Mouse (Mus musculus) neural tube, embryonic 12.5 days (tissue): ENCODE data around the gene Fam174a. TPM values are rescaled to one million over a fixed set of nuclear protein-coding genes. Genes with fewer than 3 reads are reported as not detected.

Experiments
- ATAC-seq: fragments of 200-750 bp; cut with Nextera tagmentation; 2 replicates; pipeline ENCODE4 v1.8.0; 2017; ENCODE audit warnings: low read depth, mild to moderate bottlenecking, moderate TSS enrichment, moderate library complexity; ENCODE audit not compliant: low FRiP score
- H3K27ac ChIP-seq: fragments of 300-500 bp; sonication (generic); 2 replicates; pipeline ENCODE4 v1.5.1; 2016
- H3K27me3 ChIP-seq: fragments of 300-500 bp; sonication (generic); replicated peaks from 2 replicates; pipeline ENCODE4 v1.6.1; 2016; ENCODE audit warnings: mild to moderate bottlenecking
- H3K36me3 ChIP-seq: fragments of 300-500 bp; sonication (generic); 2 replicates; pipeline ENCODE4 v1.6.1; 2016; ENCODE audit warnings: mild to moderate bottlenecking
- H3K4me1 ChIP-seq: fragments of 300-500 bp; sonication (generic); 2 replicates; pipeline ENCODE4 v1.6.1; 2016
- H3K4me2 ChIP-seq: fragments of 300-500 bp; sonication (generic); replicated peaks from 2 replicates; pipeline ENCODE4 v1.6.1; 2016; ENCODE audit warnings: mild to moderate bottlenecking
- H3K4me3 ChIP-seq: fragments of 300-500 bp; sonication (generic); 2 replicates; pipeline ENCODE4 v1.5.1; 2016
- H3K9ac ChIP-seq: fragments of 300-500 bp; sonication (generic); 2 replicates; pipeline ENCODE4 v1.6.1; 2016; ENCODE audit warnings: mild to moderate bottlenecking
- H3K9me3 ChIP-seq: fragments of 300-500 bp; sonication (generic); 2 replicates; pipeline ENCODE4 v1.6.1; 2016; ENCODE audit warnings: mild to moderate bottlenecking
- WGBS: fragments of 180-500 bp; shearing (Covaris S2); methylation state at CpG from one replicate; pipeline ENCODE4 v1.1.7; 2016; 5-methylcytosine and 5-hydroxymethylcytosine counted together
- polyA plus RNA-seq: library from polyadenylated mRNA; unstranded; fragments of >200 nt; fragmentation: Nextera tagmentation; extraction: Ambion mirVana; gene quantifications from 2 replicates; pipeline ENCODE4 v1.2.1, GENCODE M21; 2016

The Fam174a gene
- 24.6 and 25.4 TPM in 2 replicates for polyA plus RNA-seq

GRCm38 (mm10) chr1:95313393-95314228, at the start of gene Fam174a:
Fam174a (plus strand) TSS chr1:95313623.
- WGBS, result under 1% methylated on average over 79 of the region's 79 CpGs
- H3K9ac ChIP-seq, result peak within 1 kb of the TSS; percentile 85
- H3K9me3 ChIP-seq, result no peaks in the 10 kb centered on the region
- no peaks in the 10 kb centered on the region for H3K27me3 ChIP-seq
- ATAC-seq, result peak; percentile 99
- H3K4me2 ChIP-seq, result peak within 1 kb of the TSS; percentile 93
- H3K36me3 ChIP-seq, result no peaks in the 10 kb centered on the region
- H3K4me3 ChIP-seq, result peak within 1 kb of the TSS; percentile 86
- H3K4me1 ChIP-seq, result peaks cover 14% of the 10 kb centered on the region
- peak within 1 kb of the TSS; percentile 59; the same call in 1 of the 2 replicates for H3K27ac ChIP-seq

- Histone ChIP-seq H3K9me3 (no peaks in the 10 kb centered on the region), H3K4me2 (no peak overlapping the region), H3K4me3 (no peak overlapping the region), H3K36me3 (no peaks in the 10 kb centered on the region), H3K4me1 (no peaks in the 10 kb centered on the region), H3K27ac (no peak overlapping the region), H3K27me3 (no peaks in the 10 kb centered on the region), H3K9ac (no peak overlapping the region)
- ATAC-seq, result no peak
- WGBS, result 34% methylated on average over 2 of the region's 2 CpGs
Measured at GRCm38 (mm10) chr1:95263843-95264242, 49.6 kb upstream of the Fam174a start.

DNA sequence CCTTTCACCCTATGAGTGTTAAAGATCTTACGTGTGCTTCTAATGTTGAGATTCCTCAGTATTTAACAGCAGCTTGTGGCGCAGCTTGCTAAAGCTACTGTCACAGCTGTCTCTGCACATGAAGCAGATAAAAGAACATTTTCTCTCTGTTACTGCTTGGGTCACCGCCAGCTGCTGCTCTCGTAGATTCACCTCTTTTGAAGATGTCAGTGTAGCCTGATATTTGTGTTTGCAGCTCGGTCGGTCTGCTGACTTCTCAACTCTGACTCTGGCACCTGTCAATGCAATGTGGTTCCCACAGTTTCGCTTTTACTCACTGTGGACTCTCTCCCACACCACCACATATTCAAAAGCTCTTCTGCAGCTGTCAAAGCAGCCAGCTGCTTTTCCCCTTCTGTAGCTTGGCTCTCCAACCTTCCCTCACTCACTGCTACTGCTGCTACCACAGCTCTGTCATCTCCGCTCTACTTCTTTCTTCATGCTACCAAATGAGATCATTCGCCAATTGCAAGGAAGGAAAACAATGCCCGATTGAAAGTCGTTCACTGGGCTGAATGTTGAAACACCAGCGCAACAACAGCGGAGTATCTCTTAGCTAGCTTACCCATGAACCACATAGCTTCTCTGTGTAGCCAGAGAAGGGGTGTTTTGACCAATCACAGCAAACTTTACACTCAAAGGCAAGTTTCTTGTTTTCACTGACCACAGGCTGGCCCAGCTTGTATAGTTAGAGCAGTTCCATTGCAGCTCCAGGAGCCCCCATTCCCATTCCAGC, 45.3 kb upstream of the Fam174a start:
- Histone ChIP-seq H3K4me2 (no peak overlapping the region), H3K36me3 (no peaks in the 10 kb centered on the region), H3K27me3 (no peaks in the 10 kb centered on the region), H3K4me3 (no peak overlapping the region), H3K9ac (no peak overlapping the region), H3K27ac (no peak overlapping the region), H3K9me3 (no peaks in the 10 kb centered on the region), H3K4me1 (no peaks in the 10 kb centered on the region)
- no peak for ATAC-seq
- WGBS, result 69% methylated on average over 13 of the region's 13 CpGs

- Histone ChIP-seq H3K36me3 (no peaks in the 10 kb centered on the region), H3K4me3 (no peak overlapping the region), H3K27ac (no peak overlapping the region), H3K9me3 (no peaks in the 10 kb centered on the region), H3K9ac (no peak overlapping the region), H3K27me3 (no peaks in the 10 kb centered on the region), H3K4me2 (no peak overlapping the region), H3K4me1 (no peaks in the 10 kb centered on the region)
- WGBS, result 26% methylated on average over 1 of the region's 1 CpGs
- ATAC-seq, result no peak
Measured at GRCm38 (mm10) chr1:95273321-95273720, 40.1 kb upstream of the Fam174a start.

DNA sequence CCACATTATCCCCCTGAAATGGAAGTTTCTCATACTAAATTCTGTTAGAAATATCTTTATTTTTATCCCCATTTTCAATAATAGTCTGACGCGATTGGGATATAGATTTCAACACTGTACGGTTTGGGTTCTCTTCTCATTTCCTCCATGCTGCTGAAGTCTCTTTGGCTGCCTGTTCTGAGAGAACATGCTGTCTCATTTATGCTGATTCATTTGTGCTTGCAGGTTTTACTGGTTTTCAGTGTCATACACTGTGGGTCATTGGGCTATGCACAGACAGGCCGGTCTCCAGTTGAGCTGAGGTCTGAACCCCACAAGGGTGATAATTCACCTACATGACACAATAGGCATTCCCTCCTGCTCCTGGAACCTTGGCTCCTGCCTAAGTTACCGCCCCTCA, 5.1 kb upstream of the Fam174a start:
- Histone ChIP-seq H3K4me3 (no peak overlapping the region), H3K4me2 (no peak overlapping the region), H3K36me3 (no peaks in the 10 kb centered on the region), H3K9me3 (no peaks in the 10 kb centered on the region), H3K4me1 (no peaks in the 10 kb centered on the region), H3K27ac (no peak overlapping the region), H3K9ac (no peak overlapping the region), H3K27me3 (no peaks in the 10 kb centered on the region)
- no peak for ATAC-seq
- 73% methylated on average over 5 of the region's 5 CpGs for WGBS

DNA sequence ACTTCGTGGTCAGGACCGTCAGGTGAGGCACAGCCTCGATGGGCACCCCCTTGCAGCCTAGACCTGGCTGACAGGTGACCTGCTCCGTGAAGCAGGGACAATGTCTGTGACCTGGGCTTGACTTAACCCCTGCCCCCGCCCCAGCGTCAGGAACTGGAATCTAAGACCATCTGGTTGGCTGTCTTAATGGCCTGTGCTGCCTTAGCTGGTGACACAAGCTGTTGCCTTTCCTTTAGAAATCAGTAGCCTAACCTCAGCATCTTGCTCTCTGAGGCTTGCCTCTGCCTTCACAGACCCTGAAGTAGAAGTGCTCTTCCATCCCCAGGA, 769 bp downstream of the Fam174a start:
- 3% methylated on average over 6 of the region's 6 CpGs for WGBS

GRCm38 (mm10) chr1:95315981-95316380, 2.6 kb downstream of the Fam174a start:
- H3K4me3 ChIP-seq, result no peak overlapping the region
- H3K4me2 ChIP-seq, result no peak overlapping the region
- no peak overlapping the region for H3K27ac ChIP-seq
- H3K9me3 ChIP-seq, result no peaks in the 10 kb centered on the region
- H3K27me3 ChIP-seq, result no peaks in the 10 kb centered on the region
- 87% methylated on average over 6 of the region's 6 CpGs for WGBS
- no peak overlapping the region for H3K9ac ChIP-seq
- peaks cover 14% of the 10 kb centered on the region for H3K4me1 ChIP-seq
- ATAC-seq, result no peak
- no peaks in the 10 kb centered on the region for H3K36me3 ChIP-seq

More for the DNA sequence above, 769 bp downstream of the Fam174a start:
- Histone ChIP-seq H3K4me2 (peak overlapping the region; percentile 93), H3K4me3 (peak overlapping the region; percentile 86), H3K27ac (0 out of 2 replicates have a peak overlapping the region, but pooled peaks have one; percentile 59), H3K36me3 (no peaks in the 10 kb centered on the region), H3K27me3 (no peaks in the 10 kb centered on the region), H3K9ac (peak overlapping the region; percentile 85), H3K4me1 (peaks cover 14% of the 10 kb centered on the region), H3K9me3 (no peaks in the 10 kb centered on the region)
- no peak; the same call in 1 of the 2 replicates for ATAC-seq

- no peaks in the 10 kb centered on the region for H3K4me1 ChIP-seq
- no peak overlapping the region for H3K4me3 ChIP-seq
- no peak overlapping the region for H3K4me2 ChIP-seq
- peaks cover 5% of the 10 kb centered on the region; the same call in 1 of the 2 replicates for H3K36me3 ChIP-seq
- WGBS, result 79% methylated on average over 2 of the region's 2 CpGs
- peak; percentile 53; the same call in 1 of the 2 replicates for ATAC-seq
- H3K27ac ChIP-seq, result no peak overlapping the region
- H3K9ac ChIP-seq, result no peak overlapping the region
- H3K9me3 ChIP-seq, result no peaks in the 10 kb centered on the region
- no peaks in the 10 kb centered on the region for H3K27me3 ChIP-seq
Measured at GRCm38 (mm10) chr1:95322219-95322618, 8.8 kb downstream of the Fam174a start.

DNA sequence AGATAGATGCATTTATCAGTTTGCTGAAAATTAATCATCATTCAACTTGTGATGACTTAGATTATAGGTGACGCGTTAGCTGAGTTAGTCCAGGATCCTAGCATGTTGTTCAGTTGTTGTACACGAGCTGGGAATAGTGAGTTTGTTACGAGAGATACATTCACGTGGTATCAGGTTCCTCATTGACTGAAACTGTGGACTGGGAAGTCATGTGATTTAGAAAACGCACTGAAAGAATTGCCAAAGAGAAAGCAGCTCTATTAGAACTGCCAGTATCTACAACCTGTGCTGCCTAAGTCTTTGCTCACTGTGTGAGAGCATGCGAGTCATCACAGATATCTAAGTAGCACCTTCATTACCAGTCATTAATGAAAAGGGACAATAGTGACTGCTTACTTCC, 9.6 kb downstream of the Fam174a start:
- 89% methylated on average over 7 of the region's 7 CpGs for WGBS
- H3K27ac ChIP-seq, result no peak overlapping the region
- H3K27me3 ChIP-seq, result no peaks in the 10 kb centered on the region
- no peak overlapping the region for H3K4me2 ChIP-seq
- no peaks in the 10 kb centered on the region for H3K9me3 ChIP-seq
- no peak for ATAC-seq
- H3K36me3 ChIP-seq, result peaks cover 5% of the 10 kb centered on the region; the same call in 1 of the 2 replicates
- H3K4me1 ChIP-seq, result no peaks in the 10 kb centered on the region
- no peak overlapping the region for H3K9ac ChIP-seq
- no peak overlapping the region for H3K4me3 ChIP-seq

GRCm38 (mm10) chr1:95326856-95327255, 13.4 kb downstream of the Fam174a start:
- no peak for ATAC-seq
- Histone ChIP-seq H3K27me3 (no peaks in the 10 kb centered on the region), H3K4me3 (no peak overlapping the region), H3K9ac (no peak overlapping the region), H3K27ac (no peak overlapping the region), H3K36me3 (peaks cover 5% of the 10 kb centered on the region; the same call in 1 of the 2 replicates), H3K4me1 (no peaks in the 10 kb centered on the region), H3K4me2 (no peak overlapping the region), H3K9me3 (no peaks in the 10 kb centered on the region)

- Histone ChIP-seq H3K27ac (no peak overlapping the region), H3K4me3 (no peak overlapping the region), H3K27me3 (no peaks in the 10 kb centered on the region), H3K9ac (no peak overlapping the region), H3K36me3 (no peaks in the 10 kb centered on the region), H3K4me2 (no peak overlapping the region), H3K9me3 (no peaks in the 10 kb centered on the region), H3K4me1 (no peaks in the 10 kb centered on the region)
- ATAC-seq, result no peak
Measured at GRCm38 (mm10) chr1:95339618-95340017, 26.2 kb downstream of the Fam174a start.

DNA sequence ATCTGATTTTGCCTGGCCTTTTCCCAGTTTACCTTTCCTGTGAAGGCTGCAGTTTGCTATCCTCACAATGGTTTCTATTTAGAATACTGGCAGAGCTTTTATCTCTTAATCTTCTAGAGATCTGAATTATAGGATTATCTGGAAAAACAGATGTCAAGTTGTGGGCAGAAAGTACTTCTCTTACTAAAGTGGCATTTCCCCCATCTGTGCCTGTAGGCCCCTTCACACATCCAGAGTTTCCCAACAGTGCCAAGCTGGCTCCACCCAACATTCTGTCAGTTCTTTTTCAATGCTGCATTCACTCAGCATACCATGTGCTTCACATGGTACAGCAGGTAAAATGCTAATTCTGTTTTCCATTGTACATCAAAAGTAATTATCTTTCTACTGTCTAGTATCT, 28.8 kb downstream of the Fam174a start:
- Histone ChIP-seq H3K4me2 (no peak overlapping the region), H3K27me3 (no peaks in the 10 kb centered on the region), H3K27ac (no peak overlapping the region), H3K36me3 (no peaks in the 10 kb centered on the region), H3K4me3 (no peak overlapping the region), H3K9me3 (no peaks in the 10 kb centered on the region), H3K4me1 (no peaks in the 10 kb centered on the region), H3K9ac (no peak overlapping the region)
- ATAC-seq, result no peak
